Mouse (Mus musculus): Measurements from ENCODE around the gene Cntnap2.

DNA sequence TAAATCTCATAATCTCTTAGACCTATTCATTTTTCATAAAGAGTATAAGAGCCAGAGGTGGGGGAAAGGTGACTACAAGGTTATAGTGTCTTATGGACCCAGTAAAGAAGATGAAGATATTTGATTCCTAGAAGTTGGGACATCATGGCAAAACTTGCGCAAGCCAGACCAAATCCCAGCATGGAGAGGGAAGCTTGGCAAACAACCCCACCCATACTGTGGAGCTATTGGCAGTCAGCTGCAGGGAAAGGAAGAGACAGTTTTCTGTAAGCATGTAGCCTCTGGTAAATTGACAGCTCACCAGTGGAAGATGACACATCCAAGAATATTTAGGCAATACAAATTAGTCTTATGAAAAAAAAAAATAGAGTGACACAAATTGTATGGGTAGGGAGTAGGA, 931.9 kb downstream of the Cntnap2 start:
- no peak for TF ChIP-seq CTCF (conservative IDR thresholded peaks at IDR 0.05; ENCODE audit: low read length)
- TF ChIP-seq NANOG (IDR thresholded peaks at IDR 0.05; ENCODE audit: borderline replicate concordance, low read length), result no peak
- TF ChIP-seq POU5F1 (IDR thresholded peaks at IDR 0.05; ENCODE audit: borderline replicate concordance, low read length), result no peak
